Mouse (Mus musculus) heart, postnatal 0 days (tissue): ENCODE results near the gene Rbfox3. TPM values are rescaled to one million over a fixed set of nuclear protein-coding genes. Genes with fewer than 3 reads are reported as not detected.

Experiments
- ATAC-seq: fragments of 200-750 bp; cut with Nextera tagmentation; 2 replicates; pipeline ENCODE4 v1.8.0; 2017; ENCODE audit warnings: low read depth, moderate number of reproducible peaks, moderate library complexity; ENCODE audit not compliant: insufficient read depth
- DNase-seq: peaks from one replicate; pipeline ENCODE4 v3.0.0-alpha.2; 2016; ENCODE audit warnings: low spot score
- H3K27ac ChIP-seq: fragments of 300-500 bp; sonication (generic); 2 replicates; pipeline ENCODE4 v1.5.1; 2014; ENCODE audit warnings: low read depth, mild to moderate bottlenecking
- H3K27me3 ChIP-seq: fragments of 300-500 bp; sonication (generic); 2 replicates; pipeline ENCODE4 v1.6.1; 2014; ENCODE audit warnings: low read length, mixed read lengths; ENCODE audit not compliant: control insufficient read depth, insufficient read depth
- H3K36me3 ChIP-seq: fragments of 300-500 bp; sonication (generic); replicated peaks from 2 replicates; pipeline ENCODE4 v1.6.1; 2014; ENCODE audit warnings: low read length, mixed read lengths; ENCODE audit not compliant: control insufficient read depth, insufficient read depth
- H3K4me1 ChIP-seq: fragments of 300-500 bp; sonication (generic); 2 replicates; pipeline ENCODE4 v1.6.1; 2014; ENCODE audit warnings: antibody characterized with exemption; ENCODE audit not compliant: control insufficient read depth, insufficient read depth
- H3K4me2 ChIP-seq: fragments of 300-500 bp; sonication (generic); 2 replicates; pipeline ENCODE4 v1.6.1; 2014; ENCODE audit warnings: low read depth, mild to moderate bottlenecking, low read length, moderate library complexity
- H3K4me3 ChIP-seq: fragments of 300-500 bp; sonication (generic); 2 replicates; pipeline ENCODE4 v1.5.1; 2014; ENCODE audit warnings: low read depth, low read length
- H3K9ac ChIP-seq: fragments of 300-500 bp; sonication (generic); replicated peaks from 2 replicates; pipeline ENCODE4 v1.6.1; 2014; ENCODE audit warnings: low read depth, low read length, mixed read lengths
- H3K9me3 ChIP-seq: fragments of 300-500 bp; sonication (generic); replicated peaks from 2 replicates; pipeline ENCODE4 v1.6.1; 2016; ENCODE audit warnings: low read length; ENCODE audit not compliant: control insufficient read depth
- CTCF ChIP-seq: IDR thresholded peaks from 2 replicates; pipeline ENCODE4 v1.5.1; 2016; ENCODE audit warnings: antibody characterized with exemption, control low read depth, low read depth
- EP300 ChIP-seq: IDR thresholded peaks from 2 replicates; pipeline ENCODE4 v1.6.1; 2016; ENCODE audit warnings: antibody characterized with exemption, low read depth
- WGBS: fragments of 180-500 bp; shearing (Covaris S2); extraction: QIAGEN DNeasy Blood & Tissue Kit; methylation state at CpG from one replicate; pipeline ENCODE4 v1.1.7; 2014; 5-methylcytosine and 5-hydroxymethylcytosine counted together
- polyA plus RNA-seq: library from polyadenylated mRNA; unstranded; fragments of >200 nt; fragmentation: Nextera tagmentation; extraction: Ambion mirVana; gene quantifications from 2 replicates; pipeline ENCODE4 v1.2.1, GENCODE M21; 2015
- total RNA-seq: library from RNA; depleted of rRNA; stranded (reverse); fragments of >200 nt; gene quantifications from 2 replicates; pipeline ENCODE4 v1.2.3, GENCODE M21; 2014; ENCODE audit warnings: low replicate concordance; rRNA removed

The Rbfox3 gene
- total RNA-seq (1.2 TPM in 1 of 2 replicates, not detected in the other), polyA plus RNA-seq (0.08 TPM in 2 replicates)

GRCm38 (mm10) chr11:118911307-118912070, at the start of gene Rbfox3:
Rbfox3 (minus strand) TSS chr11:118911597.
- 33% methylated on average over 4 of the region's 4 CpGs for WGBS
- Histone ChIP-seq H3K9me3 (no peaks in the 10 kb centered on the region), H3K9ac (no peak within 1 kb of the TSS), H3K27me3 (peaks cover 52% of the 10 kb centered on the region), H3K4me3 (no peak within 1 kb of the TSS), H3K4me1 (no peaks in the 10 kb centered on the region; the same call in 1 of the 2 replicates), H3K27ac (no peak within 1 kb of the TSS), H3K36me3 (no peaks in the 10 kb centered on the region), H3K4me2 (no peak within 1 kb of the TSS)
- DNase-seq (peak; percentile 6), ATAC-seq (peak; percentile 45)
- TF ChIP-seq CTCF (peak; percentile 37), EP300 (no peak)

- H3K36me3 ChIP-seq: no peaks in the 10 kb centered on the region
- peaks cover 14% of the 10 kb centered on the region; the same call in 1 of the 2 replicates for H3K4me1 ChIP-seq
- H3K9ac ChIP-seq: no peak overlapping the region
- H3K27me3 ChIP-seq: peaks cover 14% of the 10 kb centered on the region; the same call in 1 of the 2 replicates
- no peak for DNase-seq
- H3K9me3 ChIP-seq: no peaks in the 10 kb centered on the region
- no peak overlapping the region for H3K4me2 ChIP-seq
- no peak overlapping the region for H3K27ac ChIP-seq
- ATAC-seq: no peak
- TF ChIP-seq EP300: no peak
- TF ChIP-seq CTCF: no peak
- H3K4me3 ChIP-seq: no peak overlapping the region
- WGBS: 59% methylated on average over 3 of the region's 3 CpGs
Observed at GRCm38 (mm10) chr11:118960649-118961048, 49.3 kb upstream of the Rbfox3 start.

- Histone ChIP-seq H3K9me3 (no peaks in the 10 kb centered on the region), H3K4me3 (peak overlapping the region; percentile 17; the same call in 1 of the 2 replicates), H3K4me1 (peaks cover 14% of the 10 kb centered on the region; the same call in 1 of the 2 replicates), H3K36me3 (no peaks in the 10 kb centered on the region), H3K9ac (no peak overlapping the region), H3K4me2 (peak overlapping the region; percentile 46), H3K27me3 (peaks cover 7% of the 10 kb centered on the region; the same call in 1 of the 2 replicates), H3K27ac (no peak overlapping the region)
- 19% methylated on average over 14 of the region's 14 CpGs for WGBS
- no peak for TF ChIP-seq CTCF
- TF ChIP-seq EP300: no peak
- DNase-seq: peak; percentile 82
- ATAC-seq: peak; percentile 80
Observed at GRCm38 (mm10) chr11:118957070-118957471, 45.7 kb upstream of the Rbfox3 start.

GRCm38 (mm10) chr11:118955016-118955415, 43.6 kb upstream of the Rbfox3 start:
- Histone ChIP-seq H3K27me3 (peaks cover 17% of the 10 kb centered on the region; the same call in 1 of the 2 replicates), H3K9me3 (no peaks in the 10 kb centered on the region), H3K4me2 (no peak overlapping the region), H3K4me1 (peaks cover 14% of the 10 kb centered on the region; the same call in 1 of the 2 replicates), H3K4me3 (no peak overlapping the region), H3K9ac (no peak overlapping the region), H3K27ac (no peak overlapping the region), H3K36me3 (no peaks in the 10 kb centered on the region)
- 59% methylated on average over 6 of the region's 6 CpGs for WGBS
- TF ChIP-seq CTCF (no peak), EP300 (no peak)
- ATAC-seq (no peak), DNase-seq (no peak)

GRCm38 (mm10) chr11:118945868-118946267, 34.5 kb upstream of the Rbfox3 start:
- no peak for ATAC-seq
- peaks cover 27% of the 10 kb centered on the region for H3K27me3 ChIP-seq

More at GRCm38 (mm10) chr11:118945868-118946267, 34.5 kb upstream of the Rbfox3 start:
- no peaks in the 10 kb centered on the region for H3K4me1 ChIP-seq
- 81% methylated on average over 8 of the region's 8 CpGs for WGBS
- H3K4me2 ChIP-seq: no peak overlapping the region
- H3K9ac ChIP-seq: no peak overlapping the region
- H3K9me3 ChIP-seq: no peaks in the 10 kb centered on the region
- no peak for DNase-seq
- H3K36me3 ChIP-seq: no peaks in the 10 kb centered on the region
- no peak overlapping the region for H3K27ac ChIP-seq
- TF ChIP-seq EP300 (no peak), CTCF (no peak)
- no peak overlapping the region for H3K4me3 ChIP-seq
